Mouse (Mus musculus) embryonic facial prominence, embryonic 10.5 days (tissue): ENCODE measurements around the gene Gpr62. TPM values are rescaled to one million over a fixed set of nuclear protein-coding genes. Genes with fewer than 3 reads are reported as not detected.

Source experiments
- DNase-seq: peaks from one replicate; pipeline ENCODE4 v3.0.0-alpha.2; 2017; ENCODE audit warnings: low spot score
- H3K27ac ChIP-seq: fragments of 300-500 bp; sonication (generic); replicated peaks from 2 replicates; pipeline ENCODE4 v1.5.1; 2016; ENCODE audit warnings: mild to moderate bottlenecking
- H3K27me3 ChIP-seq: fragments of 300-500 bp; sonication (generic); replicated peaks from 2 replicates; pipeline ENCODE4 v1.6.1; 2016; ENCODE audit warnings: low read depth, mild to moderate bottlenecking; ENCODE audit not compliant: poor library complexity, severe bottlenecking
- H3K36me3 ChIP-seq: fragments of 300-500 bp; sonication (generic); replicated peaks from 2 replicates; pipeline ENCODE4 v1.6.1; 2016; ENCODE audit warnings: mild to moderate bottlenecking, moderate library complexity
- H3K4me1 ChIP-seq: fragments of 300-500 bp; sonication (generic); 2 replicates; pipeline ENCODE4 v1.6.1; 2016
- H3K4me3 ChIP-seq: fragments of 300-500 bp; sonication (generic); 2 replicates; pipeline ENCODE4 v1.5.1; 2016; ENCODE audit warnings: mild to moderate bottlenecking, moderate library complexity
- H3K9me3 ChIP-seq: fragments of 300-500 bp; sonication (generic); 2 replicates; pipeline ENCODE4 v1.6.1; 2016; ENCODE audit warnings: mild to moderate bottlenecking
- WGBS: fragments of 180-500 bp; shearing (Covaris S2); methylation state at CpG from one replicate; pipeline ENCODE4 v1.1.7; 2016; 5-methylcytosine and 5-hydroxymethylcytosine counted together
- polyA plus RNA-seq: library from polyadenylated mRNA; unstranded; fragments of >200 nt; fragmentation: Nextera tagmentation; extraction: Ambion mirVana; gene quantifications from 2 replicates; pipeline ENCODE4 v1.2.1, GENCODE M21; 2016

Gpr62 gene
- polyA plus RNA-seq, 1 experiment from 2014 or later, result 0.55 TPM

GRCm38 (mm10) chr9:106472321-106472720 lies 6.6 kb upstream of the Gpr62 start:
- 69% methylated on average over 4 of the region's 4 CpGs for WGBS
- DNase-seq, result no peak
- no peak overlapping the region for H3K4me3 ChIP-seq
- peaks cover 70% of the 10 kb centered on the region for H3K4me1 ChIP-seq
- H3K27me3 ChIP-seq, result peaks cover 6% of the 10 kb centered on the region; the same call in 1 of the 2 replicates
- peak overlapping the region; percentile 37; the same call in 1 of the 2 replicates for H3K27ac ChIP-seq
- H3K36me3 ChIP-seq, result no peaks in the 10 kb centered on the region
- H3K9me3 ChIP-seq, result no peaks in the 10 kb centered on the region

GRCm38 (mm10) chr9:106471892-106472291 lies 6.2 kb upstream of the Gpr62 start:
- Histone ChIP-seq H3K4me3 (peak overlapping the region; percentile 35), H3K4me1 (peaks cover 70% of the 10 kb centered on the region), H3K27ac (peak overlapping the region; percentile 31; the same call in 1 of the 2 replicates), H3K27me3 (peaks cover 6% of the 10 kb centered on the region; the same call in 1 of the 2 replicates), H3K36me3 (0 out of 2 replicates have a peak, but pooled peaks cover 2% of the 10 kb centered on the region), H3K9me3 (no peaks in the 10 kb centered on the region)
- DNase-seq, result peak; percentile 73
- 7% methylated on average over 5 of the region's 5 CpGs for WGBS

- H3K36me3 ChIP-seq, result peaks cover 6% of the 10 kb centered on the region; the same call in 1 of the 2 replicates
- no peaks in the 10 kb centered on the region for H3K9me3 ChIP-seq
- H3K4me3 ChIP-seq, result peak overlapping the region; percentile 35; the same call in 1 of the 2 replicates
- DNase-seq, result no peak
- H3K27me3 ChIP-seq, result peaks cover 6% of the 10 kb centered on the region; the same call in 1 of the 2 replicates
- peak overlapping the region; percentile 31; the same call in 1 of the 2 replicates for H3K27ac ChIP-seq
- H3K4me1 ChIP-seq, result peaks cover 63% of the 10 kb centered on the region
- WGBS, result 61% methylated on average over 14 of the region's 14 CpGs
These were observed 5.4 kb upstream of the Gpr62 start for GRCm38 (mm10) chr9:106470991-106471750.

GRCm38 (mm10) chr9:106469776-106470175 lies 4.0 kb upstream of the Gpr62 start:
- Histone ChIP-seq H3K4me3 (no peak overlapping the region), H3K27ac (no peak overlapping the region; the same call in 1 of the 2 replicates), H3K27me3 (peaks cover 18% of the 10 kb centered on the region; the same call in 1 of the 2 replicates), H3K36me3 (peaks cover 20% of the 10 kb centered on the region), H3K9me3 (no peaks in the 10 kb centered on the region), H3K4me1 (peaks cover 61% of the 10 kb centered on the region)
- DNase-seq, result no peak
- 68% methylated on average over 9 of the region's 9 CpGs for WGBS

- DNase-seq, result no peak
- Histone ChIP-seq H3K36me3 (peaks cover 25% of the 10 kb centered on the region), H3K27ac (no peak overlapping the region; the same call in 1 of the 2 replicates), H3K4me1 (peaks cover 61% of the 10 kb centered on the region), H3K27me3 (peaks cover 23% of the 10 kb centered on the region), H3K9me3 (no peaks in the 10 kb centered on the region), H3K4me3 (no peak overlapping the region)
- 76% methylated on average over 6 of the region's 6 CpGs for WGBS
These were observed 3.6 kb upstream of the Gpr62 start for GRCm38 (mm10) chr9:106469317-106469716.

GRCm38 (mm10) chr9:106467746-106468145 lies 2.0 kb upstream of the Gpr62 start:
- H3K36me3 ChIP-seq, result peaks cover 41% of the 10 kb centered on the region
- H3K9me3 ChIP-seq, result no peaks in the 10 kb centered on the region
- peaks cover 38% of the 10 kb centered on the region for H3K27me3 ChIP-seq
- no peak overlapping the region for H3K4me3 ChIP-seq
- no peak for DNase-seq
- H3K4me1 ChIP-seq, result peaks cover 61% of the 10 kb centered on the region
- no peak overlapping the region for H3K27ac ChIP-seq
- WGBS, result 86% methylated on average over 7 of the region's 7 CpGs

- DNase-seq, result no peak
- Histone ChIP-seq H3K27ac (no peak overlapping the region), H3K4me3 (no peak overlapping the region), H3K4me1 (peaks cover 61% of the 10 kb centered on the region), H3K36me3 (peaks cover 51% of the 10 kb centered on the region), H3K27me3 (peaks cover 39% of the 10 kb centered on the region), H3K9me3 (no peaks in the 10 kb centered on the region)
- WGBS, result 89% methylated on average over 6 of the region's 6 CpGs
These were observed 983 bp upstream of the Gpr62 start for GRCm38 (mm10) chr9:106466721-106467120.

GRCm38 (mm10) chr9:106464751-106465541 lies 792 bp downstream of the Gpr62 start:
- Histone ChIP-seq H3K27ac (peak overlapping the region; percentile 84), H3K9me3 (no peaks in the 10 kb centered on the region), H3K36me3 (peaks cover 69% of the 10 kb centered on the region), H3K4me1 (peaks cover 68% of the 10 kb centered on the region), H3K4me3 (peak overlapping the region; percentile 62), H3K27me3 (peaks cover 33% of the 10 kb centered on the region)
- WGBS, result 2% methylated on average over 99 of the region's 99 CpGs
- peak; percentile 79 for DNase-seq

- peaks cover 73% of the 10 kb centered on the region for H3K4me1 ChIP-seq
- DNase-seq, result peak; percentile 16
- peaks cover 33% of the 10 kb centered on the region for H3K27me3 ChIP-seq
- H3K9me3 ChIP-seq, result no peaks in the 10 kb centered on the region
- H3K27ac ChIP-seq, result 0 out of 2 replicates have a peak overlapping the region, but pooled peaks have one; percentile 14
- H3K36me3 ChIP-seq, result peaks cover 84% of the 10 kb centered on the region
- WGBS, result 89% methylated on average over 21 of the region's 21 CpGs
- peak overlapping the region; percentile 32 for H3K4me3 ChIP-seq
These were observed 2.3 kb downstream of the Gpr62 start for GRCm38 (mm10) chr9:106463122-106464063.

- Histone ChIP-seq H3K36me3 (peaks cover 94% of the 10 kb centered on the region), H3K4me1 (peaks cover 83% of the 10 kb centered on the region), H3K9me3 (no peaks in the 10 kb centered on the region), H3K4me3 (no peak overlapping the region), H3K27me3 (peaks cover 33% of the 10 kb centered on the region), H3K27ac (no peak overlapping the region)
- DNase-seq, result no peak
- 91% methylated on average over 12 of the region's 12 CpGs for WGBS
These were observed 3.3 kb downstream of the Gpr62 start for GRCm38 (mm10) chr9:106462430-106462800.

GRCm38 (mm10) chr9:106461641-106462429 lies 3.9 kb downstream of the Gpr62 start:
- no peak for DNase-seq
- Histone ChIP-seq H3K36me3 (peaks cover 97% of the 10 kb centered on the region), H3K4me1 (peaks cover 89% of the 10 kb centered on the region), H3K27me3 (peaks cover 33% of the 10 kb centered on the region), H3K9me3 (no peaks in the 10 kb centered on the region), H3K4me3 (no peak overlapping the region), H3K27ac (no peak overlapping the region)
- whole genome bisulfite sequencing, result 85% methylated on average over 16 of the region's 16 CpGs
